In the genomic region with DNA sequence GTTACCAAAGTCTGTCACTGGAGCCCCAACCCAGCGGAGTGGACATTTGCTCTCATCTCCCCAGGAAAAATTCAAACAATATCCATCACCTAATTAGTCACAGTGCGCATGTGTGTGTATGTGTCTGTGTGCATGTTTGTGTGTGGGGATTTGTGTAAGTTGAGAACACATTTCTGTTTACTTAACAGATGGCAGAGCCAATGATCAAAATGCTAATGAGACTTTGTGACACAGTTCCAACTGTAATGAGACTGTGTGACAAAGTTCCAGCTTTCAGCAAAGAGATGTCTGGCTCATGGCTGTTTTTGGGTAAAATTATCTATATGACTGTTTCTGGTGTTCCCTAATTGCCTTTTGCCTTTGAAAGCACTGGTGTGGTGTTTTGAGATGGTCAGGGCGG, we compare ENCODE assay signal across 17 mouse cellular contexts. TPM values are rescaled to one million over a fixed set of nuclear protein-coding genes. Genes with fewer than 3 reads are reported as not detected.
"Had no signal": no experiment of that assay in that cellular context is flagged by ENCODE, and none has a peak within 500 bp of the region (broad histone marks: within the 10 kb centered on the region; RNA-seq: fewer than 3 reads in every experiment).

No protein-coding gene starts in this region.

- H3K9me3 ChIP-seq: limb, embryonic 10.5 days; liver, embryonic 13.5 days; lung, embryonic 15.5 days; megakaryocyte, embryonic 14.5 days; midbrain, embryonic 15.5 days had no signal

- H3K36me3 ChIP-seq: limb, embryonic 10.5 days; liver, embryonic 13.5 days; lung, embryonic 15.5 days; midbrain, embryonic 15.5 days had no signal

- H3K9ac ChIP-seq: liver, embryonic 13.5 days; liver, postnatal 0 days; lung, embryonic 15.5 days; midbrain, embryonic 15.5 days had no signal

- DNase-seq: kidney, adult 2 months; kidney, postnatal 36 days; liver, embryonic 13.5 days; liver, postnatal 0 days; lung, postnatal 14 days; right cerebral cortex, postnatal 4 days; spleen, adult 18-20 months; thymus, postnatal 36 days had no signal

- H3K27ac ChIP-seq: limb, embryonic 10.5 days; liver, embryonic 13.5 days; lung, embryonic 15.5 days; macrophage; midbrain, embryonic 15.5 days had no signal

- ATAC-seq: intestine, embryonic 16.5 days; liver, postnatal 0 days; midbrain, embryonic 15.5 days had no signal

- H3K4me2 ChIP-seq: liver, embryonic 13.5 days; lung, embryonic 15.5 days; midbrain, embryonic 11.5 days; midbrain, embryonic 15.5 days had no signal

- H3K27me3 ChIP-seq: lung, embryonic 15.5 days; midbrain, embryonic 15.5 days had no signal

- H3K4me3 ChIP-seq: limb, embryonic 10.5 days; liver, embryonic 13.5 days; lung, embryonic 15.5 days; megakaryocyte, embryonic 14.5 days; midbrain, embryonic 15.5 days had no signal

RNA-seq across cellular contexts. Expression of a gene that starts 40.3 kb away (rescaled TPM):
- polyA plus RNA-seq: intestine, embryonic 16.5 days; limb, embryonic 14.5 days; liver, embryonic 13.5 days; liver, postnatal 0 days; macrophage; midbrain, embryonic 11.5 days; thymus, postnatal 0 days had no signal
